Mouse (Mus musculus): ENCODE measurements around the gene Rph3a.

DNA sequence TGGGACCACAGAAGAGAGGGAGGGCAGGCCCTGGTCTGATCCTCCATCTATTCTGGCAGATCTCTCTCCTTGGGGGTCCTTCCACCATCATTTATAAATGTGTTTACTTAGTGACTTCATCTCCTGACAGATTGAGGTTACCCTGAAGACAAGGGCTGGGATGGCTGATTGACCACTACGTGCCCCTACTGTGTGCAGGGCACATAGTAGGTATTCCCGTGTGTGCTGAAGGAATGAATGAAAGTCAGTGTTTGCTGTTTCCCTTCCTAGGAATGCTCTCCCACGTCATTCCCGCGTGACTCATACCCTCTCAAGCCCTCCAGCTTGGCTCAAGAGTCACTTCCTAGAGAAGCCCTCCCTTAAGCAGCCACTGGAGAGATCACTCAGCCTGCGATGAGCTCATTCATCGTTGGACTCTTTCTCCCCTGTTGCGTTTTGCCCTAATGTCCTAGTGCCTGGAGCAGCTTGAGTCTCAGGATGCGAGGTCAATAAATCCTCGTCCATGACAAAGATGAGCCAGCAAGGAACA is 57.6 kb downstream of the Rph3a start:
- TF ChIP-seq CTCF (IDR thresholded peaks at IDR 0.05; ENCODE audit: borderline replicate concordance, control insufficient read depth, extremely low read depth, insufficient read depth, low read length, poor library complexity) (no peak), POLR2A (IDR thresholded peaks at IDR 0.05; ENCODE audit: control insufficient read depth, extremely low read depth, insufficient read depth, low read length, poor library complexity) (no peak)
